Mouse (Mus musculus) bone marrow macrophage, adult 2 months (primary cell): ENCODE results near the gene Gcn1l1.

ENCODE experiments used
- CTCF ChIP-seq: IDR thresholded peaks from 2 replicates; pipeline ENCODE4 v1.5.1; 2012; ENCODE audit warnings: low read depth, mild to moderate bottlenecking, low read length, moderate library complexity
- POLR2A ChIP-seq: IDR thresholded peaks from 2 replicates; pipeline ENCODE4 v1.6.1; 2012; ENCODE audit warnings: mild to moderate bottlenecking, low read depth, low read length, borderline replicate concordance

DNA sequence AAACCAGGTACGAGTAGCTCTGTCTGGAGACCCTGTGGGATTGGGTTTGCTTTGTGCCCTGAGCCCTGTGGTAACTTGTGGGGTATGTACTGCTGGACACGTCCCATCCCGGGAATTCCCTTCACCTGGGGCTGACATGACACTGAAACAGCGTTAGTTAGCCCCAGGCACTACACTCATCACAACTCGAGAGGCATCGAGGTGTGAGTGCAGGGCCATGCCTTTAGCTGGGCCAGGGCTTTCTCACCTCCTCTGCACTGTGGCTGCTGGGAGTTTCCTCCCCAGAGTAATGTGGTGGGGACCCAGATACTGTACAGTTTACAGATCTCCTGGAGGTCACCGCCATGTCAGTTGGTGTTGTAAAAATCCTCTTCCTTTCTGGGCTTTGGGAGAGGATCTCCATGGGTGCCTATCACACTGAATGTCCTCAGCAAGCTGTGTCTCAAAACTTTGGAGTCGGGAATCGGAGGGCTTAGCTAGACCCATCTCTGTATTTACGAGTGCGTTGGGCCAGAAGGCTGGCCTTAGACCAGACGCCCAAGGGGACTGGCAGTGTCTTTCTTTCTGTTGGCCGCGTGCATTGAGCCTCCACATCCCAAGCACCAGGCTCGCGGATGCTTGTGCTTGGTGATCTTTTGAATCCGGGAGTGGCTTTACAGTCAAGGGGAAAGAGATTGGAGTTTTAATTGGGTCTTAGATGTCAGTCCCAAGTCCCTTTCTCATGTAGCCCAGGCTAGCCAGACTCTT is 38.4 kb upstream of the Gcn1l1 start:
- TF ChIP-seq CTCF = no peak
- no peak for TF ChIP-seq POLR2A
